Mouse (Mus musculus): ENCODE data around the gene 3110021N24Rik. TPM values are rescaled to one million over a fixed set of nuclear protein-coding genes. Genes with fewer than 3 reads are reported as not detected.
A peak's percentile ranks its signal among the peaks of the same experiment; 100 is the strongest.

3110021N24Rik gene
- total and polyA plus RNA-seq, 3 experiments: 0.07 to 0.92 (median 0.62) TPM

DNA sequence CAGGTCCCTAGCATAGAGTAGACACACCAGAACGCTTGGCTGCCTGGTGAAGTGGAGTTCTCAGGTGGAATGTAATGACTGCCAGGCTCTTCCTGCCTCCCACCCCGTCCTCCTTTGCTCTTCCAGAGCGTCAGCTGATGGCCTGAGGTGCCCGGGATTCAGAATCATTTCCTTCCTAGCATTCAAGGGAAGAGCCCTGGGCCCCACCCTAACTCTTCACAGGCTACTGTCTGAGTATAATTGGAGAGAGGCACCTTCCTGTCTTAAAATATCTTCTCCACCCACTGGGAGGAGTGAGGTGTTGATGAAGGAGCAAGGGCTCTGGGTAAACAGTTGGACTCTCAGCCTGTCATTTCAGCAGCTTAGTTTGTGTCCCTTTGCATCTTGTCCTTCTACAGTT is 77.3 kb downstream of the 3110021N24Rik start:
- no peak for DNase-seq

DNA sequence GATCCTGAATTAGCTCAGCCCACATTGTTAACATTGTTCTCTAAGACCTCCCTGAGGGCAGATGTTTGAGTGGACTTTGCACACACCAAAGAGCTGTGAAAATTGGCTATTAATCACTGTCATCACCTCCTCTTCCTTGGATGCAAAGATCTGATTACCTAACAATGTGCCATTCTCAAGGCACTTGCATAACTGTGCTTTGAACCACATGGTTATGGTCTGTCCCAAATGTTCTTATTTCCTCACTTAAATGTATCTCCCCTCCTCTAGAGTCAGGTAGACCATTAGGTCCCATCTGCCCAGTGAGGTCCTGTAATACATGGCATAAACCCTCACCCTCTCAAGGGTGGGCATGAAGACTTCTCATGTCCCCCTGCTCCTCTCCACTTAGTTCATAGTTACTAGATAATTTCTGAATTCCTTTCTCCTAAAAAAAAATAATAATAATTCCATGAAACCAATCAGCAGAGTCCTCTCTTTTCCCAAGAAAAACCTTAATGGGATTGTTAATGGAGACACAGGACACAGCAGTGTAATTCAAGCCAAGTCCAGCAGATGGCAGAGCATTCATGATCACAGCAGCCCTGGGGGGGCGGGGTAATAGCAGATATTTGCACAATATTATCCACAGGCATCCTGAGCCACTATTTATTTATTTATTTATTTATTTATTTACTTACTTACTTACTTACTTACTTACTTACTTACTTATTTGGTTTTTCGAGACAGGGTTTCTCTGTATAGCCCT is 78.8 kb downstream of the 3110021N24Rik start:
- DNase-seq: peak; percentile 70

DNA sequence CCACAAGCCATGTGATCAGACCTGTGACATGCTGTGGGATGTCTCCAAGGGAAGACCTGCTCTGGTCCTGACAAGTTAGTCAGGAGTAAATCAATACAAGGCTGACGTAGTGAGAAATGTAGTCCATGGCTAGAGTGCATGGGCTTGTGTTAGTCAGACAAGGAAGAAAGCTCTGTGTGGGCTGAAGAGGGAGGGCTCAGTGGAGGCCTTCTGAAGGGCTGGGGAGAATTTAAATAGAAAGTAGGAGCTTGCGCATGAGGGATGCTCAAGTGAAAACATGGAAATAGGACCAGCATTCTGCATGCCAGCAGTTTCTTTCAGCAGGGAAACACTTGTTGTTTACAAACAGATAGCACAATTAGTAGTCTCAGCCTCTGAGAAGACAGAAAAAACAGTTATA is 84.1 kb downstream of the 3110021N24Rik start:
- no peak for DNase-seq

DNA sequence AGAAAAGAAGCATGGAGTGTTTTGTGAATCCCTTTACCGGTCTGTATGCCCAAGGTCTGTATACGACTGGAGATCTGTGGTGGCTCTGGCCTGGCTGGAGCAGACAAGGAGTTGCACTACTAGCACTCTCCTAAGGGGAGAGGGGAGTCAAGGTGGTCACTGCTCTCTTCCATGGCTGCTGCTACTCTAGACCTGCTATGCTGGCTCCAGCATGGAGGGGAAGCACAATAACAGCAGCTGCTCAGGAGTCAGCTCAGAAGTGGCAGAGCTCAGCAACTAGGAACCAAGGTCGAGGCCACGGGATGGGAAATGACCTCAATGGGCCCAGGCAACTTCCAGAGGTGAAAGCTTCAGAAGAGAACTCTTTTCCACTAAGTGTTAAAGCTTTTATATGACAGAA is 91.7 kb downstream of the 3110021N24Rik start:
- DNase-seq: peak; percentile 16

DNA sequence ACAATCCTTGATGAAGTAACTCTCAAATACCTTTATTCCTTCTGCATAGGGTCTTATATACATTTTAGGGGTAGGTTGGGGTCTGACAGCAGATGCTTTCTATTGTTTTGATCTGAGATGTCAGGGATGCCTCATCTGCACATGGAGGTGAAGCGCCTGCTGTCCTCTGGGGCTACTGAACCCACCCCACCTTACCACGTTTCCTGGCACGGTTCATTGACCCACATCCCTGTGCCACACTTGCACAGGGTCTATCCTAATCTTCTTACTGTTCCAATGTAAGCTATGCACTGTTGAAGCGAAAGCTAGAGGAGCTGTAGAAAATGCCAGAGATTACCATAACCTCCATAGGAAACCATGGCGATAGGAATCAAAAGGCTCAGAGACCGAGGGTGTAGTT is 92.1 kb downstream of the 3110021N24Rik start:
- DNase-seq: no peak

DNA sequence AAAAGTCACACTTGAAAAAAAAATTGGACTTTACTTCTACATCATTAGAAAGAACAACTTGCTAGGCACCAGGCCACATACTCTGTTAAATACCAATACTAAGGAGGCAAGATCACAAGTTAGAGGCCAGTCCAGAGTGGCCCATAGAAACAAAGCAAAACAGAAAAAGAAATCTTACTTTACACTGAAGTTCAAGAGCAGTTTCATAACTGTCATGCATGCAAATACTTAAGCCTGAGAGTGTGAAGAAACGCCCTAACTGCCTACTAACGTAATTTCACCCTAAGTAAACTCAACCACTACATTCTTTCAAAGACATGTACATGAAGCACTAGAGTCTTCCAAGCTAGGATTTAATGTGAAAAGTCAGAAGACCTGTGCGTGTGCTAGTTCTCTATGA is 106.2 kb downstream of the 3110021N24Rik start:
- DNase-seq: no peak

DNA sequence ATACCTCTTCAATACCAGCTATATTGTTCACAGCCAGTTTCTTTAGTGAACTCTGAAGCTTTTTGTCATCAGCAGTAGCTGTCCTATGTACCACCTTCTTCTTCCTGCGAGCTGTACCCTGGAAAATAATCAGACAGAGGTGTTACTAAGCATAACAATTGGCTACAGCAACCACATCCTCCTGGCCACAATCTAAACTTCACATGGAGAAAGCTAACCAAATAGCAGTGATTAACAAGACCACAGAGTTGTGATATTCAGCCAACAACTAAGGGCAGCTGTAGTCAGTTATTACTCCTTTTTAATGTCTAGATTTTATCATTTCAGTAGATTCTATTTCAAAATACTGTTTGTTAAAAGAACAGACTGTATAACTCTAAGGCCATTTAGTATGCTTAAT is 106.6 kb downstream of the 3110021N24Rik start:
- no peak for DNase-seq

DNA sequence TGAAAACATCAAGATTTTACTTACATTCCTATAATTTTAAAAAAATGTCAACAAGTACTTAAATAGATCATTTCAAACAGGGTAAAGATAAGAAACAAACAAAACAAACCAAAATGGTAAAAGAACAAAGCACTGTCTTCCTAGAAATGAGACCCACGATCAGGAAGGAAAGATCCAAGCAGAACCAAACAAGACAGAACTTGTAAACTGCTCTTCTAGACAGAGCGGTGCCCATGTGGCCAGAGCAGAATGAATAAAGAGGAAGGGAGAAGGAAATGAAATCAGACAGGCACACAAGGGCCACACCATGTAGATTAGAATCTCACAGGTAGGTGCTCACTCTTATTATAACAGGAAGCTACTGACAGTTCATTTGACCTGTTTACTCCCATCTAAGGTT is 107.2 kb downstream of the 3110021N24Rik start:
- DNase-seq: no peak

DNA sequence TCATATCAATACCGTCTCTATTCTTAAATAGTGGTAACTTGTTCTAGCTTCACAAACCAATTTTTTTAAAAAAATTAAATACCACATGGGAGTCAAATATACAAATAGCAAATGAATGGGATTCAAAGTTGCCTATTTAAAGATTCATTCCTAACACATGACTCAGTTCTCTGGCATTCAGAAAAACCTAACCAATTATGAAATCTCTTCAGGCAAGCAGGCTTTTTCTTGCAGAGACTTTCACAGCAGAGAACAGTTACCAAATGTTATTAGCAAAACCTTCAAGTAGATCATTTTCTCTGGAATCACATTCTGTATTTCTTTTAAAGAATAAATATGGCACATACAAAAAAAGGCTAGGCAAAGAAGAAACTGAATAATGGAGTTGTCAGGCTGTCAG is 111.2 kb downstream of the 3110021N24Rik start:
- no peak for DNase-seq

Other genes starting within 250 kb of the 3110021N24Rik start
- 10 to 100 TPM; 26.8 to 28.4 TPM for gene Prpf38a, start 140.3 kb upstream of the 3110021N24Rik start, total RNA-seq (2021)
- 0.66 and 0.99 TPM in 2 replicates for gene Prpf38a, start 140.3 kb upstream of the 3110021N24Rik start, polyA plus RNA-seq (2012; rRNA removed)
- gene Orc1, start 140.2 kb upstream of the 3110021N24Rik start, total RNA-seq (2021): under 1 TPM; 0.20 to 0.24 TPM
- 0.04 TPM in 1 of 2 replicates, not detected in the other for gene Orc1, start 140.2 kb upstream of the 3110021N24Rik start, polyA plus RNA-seq (2012; rRNA removed)
- 10 to 100 TPM; 37.3 to 42.1 TPM for gene Cc2d1b, start 99.7 kb upstream of the 3110021N24Rik start, total RNA-seq (2021)
- gene Cc2d1b, start 99.7 kb upstream of the 3110021N24Rik start, polyA plus RNA-seq (2012; rRNA removed): 26.7 and 33.0 TPM in 2 replicates
- gene Zfyve9, start 61.1 kb downstream of the 3110021N24Rik start, total RNA-seq (2021): 10 to 100 TPM; 27.2 to 28.9 TPM
- gene Zfyve9, start 61.1 kb downstream of the 3110021N24Rik start, polyA plus RNA-seq (2012; rRNA removed): 4.1 and 4.5 TPM in 2 replicates
- gene Btf3l4, start 114.0 kb downstream of the 3110021N24Rik start, total RNA-seq (2021): 100 to 1,000 TPM; 124 to 146 TPM
- gene Btf3l4, start 114.0 kb downstream of the 3110021N24Rik start, polyA plus RNA-seq (2012; rRNA removed): 6.0 and 10.3 TPM in 2 replicates
- 10 to 100 TPM; 71.6 to 75.7 TPM for gene Txndc12, start 115.0 kb downstream of the 3110021N24Rik start, total RNA-seq (2021)
- 6.4 and 10.6 TPM in 2 replicates for gene Txndc12, start 115.0 kb downstream of the 3110021N24Rik start, polyA plus RNA-seq (2012; rRNA removed)
- 10 to 100 TPM; 30.1 to 30.9 TPM for gene Kti12, start 128.1 kb downstream of the 3110021N24Rik start, total RNA-seq (2021)
- 51.8 and 56.3 TPM in 2 replicates for gene Kti12, start 128.1 kb downstream of the 3110021N24Rik start, polyA plus RNA-seq (2012; rRNA removed)
- not detected for gene A730015C16Rik, start 129.0 kb downstream of the 3110021N24Rik start, total RNA-seq (2021)
- gene A730015C16Rik, start 129.0 kb downstream of the 3110021N24Rik start, polyA plus RNA-seq (2012; rRNA removed): 0.26 TPM in 1 of 2 replicates, not detected in the other
- 10 to 100 TPM; 38.6 to 51.5 TPM for gene Rab3b, start 159.4 kb downstream of the 3110021N24Rik start, total RNA-seq (2021)
- gene Rab3b, start 159.4 kb downstream of the 3110021N24Rik start, polyA plus RNA-seq (2012; rRNA removed): 41.6 and 46.6 TPM in 2 replicates

All from adrenal gland, adult 2 months (tissue).